Mouse (Mus musculus) heart, postnatal 0 days (tissue): Measurements from ENCODE around the gene Kifc1.

ENCODE experiments used
- CTCF ChIP-seq: IDR thresholded peaks from 2 replicates; pipeline ENCODE4 v1.5.1; 2016; ENCODE audit warnings: antibody characterized with exemption, control low read depth, low read depth
- EP300 ChIP-seq: IDR thresholded peaks from 2 replicates; pipeline ENCODE4 v1.6.1; 2016; ENCODE audit warnings: antibody characterized with exemption, low read depth

DNA sequence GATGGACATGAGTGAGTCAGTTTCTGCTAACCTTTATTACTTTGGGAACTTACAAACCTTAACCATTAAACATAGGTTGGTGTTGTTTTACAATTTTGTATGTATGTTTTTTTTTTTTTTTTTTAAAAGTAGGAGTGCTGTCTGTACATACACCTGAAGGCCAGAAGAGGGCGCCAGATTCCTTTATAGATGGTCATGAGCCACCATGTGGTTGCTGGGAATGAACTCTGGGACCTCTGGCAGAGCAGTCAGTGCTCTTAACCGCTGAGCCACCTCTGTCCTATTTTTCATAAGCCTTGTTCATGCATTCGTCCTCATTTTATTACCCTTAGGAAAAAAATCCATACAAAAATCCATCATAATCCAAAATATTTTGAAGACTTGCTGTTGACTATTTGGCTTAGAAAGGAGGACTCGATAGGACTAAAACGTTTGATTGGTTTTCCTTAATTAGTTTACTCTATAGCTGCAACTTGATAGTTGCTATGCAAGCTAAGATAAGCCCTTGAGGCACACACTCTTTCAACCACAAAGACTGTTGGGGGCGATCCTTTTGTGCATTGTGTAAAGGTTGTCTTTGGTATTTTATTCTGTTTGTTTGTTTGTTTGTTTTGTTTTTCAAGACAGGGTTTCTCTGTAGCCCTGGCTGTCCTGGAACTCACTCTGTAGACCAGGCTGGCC lies 6.8 kb upstream of the Kifc1 start:
- TF ChIP-seq CTCF (peak; percentile 65), EP300 (no peak)
